ENCODE assay signal across 1 mouse cellular context in the genomic region with DNA sequence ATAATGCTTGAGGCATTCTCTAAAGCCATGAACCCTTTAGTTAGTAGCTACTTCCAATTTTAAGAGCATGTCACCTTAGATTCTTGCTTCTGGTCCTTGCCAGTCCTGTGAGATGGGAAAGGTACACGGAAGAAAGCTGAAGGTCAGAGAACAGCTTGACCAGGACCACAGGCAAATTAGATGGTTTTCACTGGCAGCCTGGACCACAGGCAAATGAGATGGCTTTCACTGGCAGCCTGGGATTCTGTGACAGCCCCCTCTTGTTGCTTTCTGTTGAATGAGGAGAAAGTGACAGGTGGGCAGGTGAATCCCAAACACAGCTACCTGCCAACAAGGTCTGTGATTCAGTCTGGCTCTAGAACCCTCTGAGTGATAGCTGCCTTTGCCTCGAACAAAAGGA.
TF ChIP-seq lines count a peak whose summit lies in the region.

No protein-coding gene starts in this region.

TF ChIP-seq in CH12.LX, 34 proteins besides CTCF, POLR2A, EP300 and RAD21 (continued from another document):
- TF ChIP-seq MEF2A (IDR thresholded peaks at IDR 0.05; ENCODE audit: borderline replicate concordance, low read depth, low read length) (peak; percentile 42; the same call in 1 of the 2 replicates), IRF4 (IDR thresholded peaks at IDR 0.05; ENCODE audit: low read depth, low read length) (peak; percentile 69), MAX (IDR thresholded peaks at IDR 0.05; ENCODE audit: low read length) (no peak), ZMIZ1 (IDR thresholded peaks at IDR 0.05; ENCODE audit: low read depth, low read length) (no peak), BHLHE40 (IDR thresholded peaks at IDR 0.05; ENCODE audit: low read depth, low read length) (peak; percentile 60), ZNF384 (IDR thresholded peaks at IDR 0.05; ENCODE audit: low read depth, low read length) (no peak), RCOR1 (conservative IDR thresholded peaks at IDR 0.05; ENCODE audit: low read depth, low read length) (peak; percentile 79), JUN (IDR thresholded peaks at IDR 0.05; ENCODE audit: insufficient read depth, low read depth, low read length) (no peak), USF2 (conservative IDR thresholded peaks at IDR 0.05; ENCODE audit: low read depth, low read length) (no peak), ELF1 (IDR thresholded peaks at IDR 0.05; ENCODE audit: low read depth, low read length) (0 out of 2 replicates have a peak, but pooled peaks have one; percentile 14), HCFC1 (IDR thresholded peaks at IDR 0.05; ENCODE audit: low read depth, low read length) (no peak), JUND (conservative IDR thresholded peaks at IDR 0.05; ENCODE audit: low read depth, low read length) (no peak), E2F4 (IDR thresholded peaks at IDR 0.05; ENCODE audit: insufficient replicate concordance, low read depth, low read length) (no peak), ETS1 (conservative IDR thresholded peaks at IDR 0.05; ENCODE audit: low read depth, low read length) (peak; percentile 43; the same call in 1 of the 2 replicates), SIN3A (IDR thresholded peaks at IDR 0.05; ENCODE audit: low read length) (no peak), MXI1 (IDR thresholded peaks at IDR 0.05; ENCODE audit: low read depth, low read length) (no peak), MAZ (IDR thresholded peaks at IDR 0.05; ENCODE audit: low read depth, low read length) (0 out of 2 replicates have a peak, but pooled peaks have one; percentile 56), TBP (conservative IDR thresholded peaks at IDR 0.05; ENCODE audit: low read depth, low read length) (no peak)
TF ChIP-seq in CH12.LX: peak in this region for 9.
